Mouse (Mus musculus) midbrain, embryonic 11.5 days (tissue): ENCODE results near the gene Aox4. TPM values are rescaled to one million over a fixed set of nuclear protein-coding genes. Genes with fewer than 3 reads are reported as not detected.

ENCODE experiments used
- ATAC-seq: fragments of 200-750 bp; cut with Nextera tagmentation; 2 replicates; pipeline ENCODE4 v1.8.0; 2017; ENCODE audit warnings: moderate TSS enrichment, moderate library complexity; ENCODE audit not compliant: low FRiP score
- DNase-seq: peaks from one replicate; pipeline ENCODE4 v3.0.0; 2015; ENCODE audit warnings: low spot score; ENCODE audit errors: missing footprints
- H3K27ac ChIP-seq: fragments of 300-500 bp; sonication (generic); 2 replicates; pipeline ENCODE4 v1.5.1; 2014; ENCODE audit warnings: low read depth, low read length
- H3K27me3 ChIP-seq: fragments of 300-500 bp; sonication (generic); 2 replicates; pipeline ENCODE4 v1.6.1; 2014; ENCODE audit warnings: mild to moderate bottlenecking, low read length, moderate library complexity, mixed read lengths; ENCODE audit not compliant: control insufficient read depth, insufficient read depth
- H3K36me3 ChIP-seq: fragments of 300-500 bp; sonication (generic); 2 replicates; pipeline ENCODE4 v1.6.1; 2014; ENCODE audit warnings: mild to moderate bottlenecking, low read length, moderate library complexity, mixed read lengths; ENCODE audit not compliant: control insufficient read depth, insufficient read depth
- H3K4me1 ChIP-seq: fragments of 300-500 bp; sonication (generic); 2 replicates; pipeline ENCODE4 v1.6.1; 2014; ENCODE audit warnings: low read length; ENCODE audit not compliant: control insufficient read depth, insufficient read depth
- H3K4me2 ChIP-seq: fragments of 300-500 bp; sonication (generic); 2 replicates; pipeline ENCODE4 v1.6.1; 2014; ENCODE audit warnings: mild to moderate bottlenecking, moderate library complexity
- H3K4me3 ChIP-seq: fragments of 300-500 bp; sonication (generic); 2 replicates; pipeline ENCODE4 v1.5.1; 2014; ENCODE audit warnings: low read depth, low read length
- H3K9ac ChIP-seq: fragments of 300-500 bp; sonication (generic); 2 replicates; pipeline ENCODE4 v1.6.1; 2014; ENCODE audit warnings: low read length
- H3K9me3 ChIP-seq: fragments of 300-500 bp; sonication (generic); 2 replicates; pipeline ENCODE4 v1.6.1; 2016; ENCODE audit warnings: low read length; ENCODE audit not compliant: control insufficient read depth
- WGBS: fragments of 180-500 bp; shearing (Covaris S2); extraction: QIAGEN DNeasy Blood & Tissue Kit; methylation state at CpG from one replicate; pipeline ENCODE4 v1.1.7; 2014; 5-methylcytosine and 5-hydroxymethylcytosine counted together
- polyA plus RNA-seq: library from polyadenylated mRNA; unstranded; fragments of >200 nt; fragmentation: Nextera tagmentation; extraction: Ambion mirVana; gene quantifications from 2 replicates; pipeline ENCODE4 v1.2.1, GENCODE M21; 2014

Aox4 gene
- polyA plus RNA-seq, 1 experiment from 2014 or later, result not detected

DNA sequence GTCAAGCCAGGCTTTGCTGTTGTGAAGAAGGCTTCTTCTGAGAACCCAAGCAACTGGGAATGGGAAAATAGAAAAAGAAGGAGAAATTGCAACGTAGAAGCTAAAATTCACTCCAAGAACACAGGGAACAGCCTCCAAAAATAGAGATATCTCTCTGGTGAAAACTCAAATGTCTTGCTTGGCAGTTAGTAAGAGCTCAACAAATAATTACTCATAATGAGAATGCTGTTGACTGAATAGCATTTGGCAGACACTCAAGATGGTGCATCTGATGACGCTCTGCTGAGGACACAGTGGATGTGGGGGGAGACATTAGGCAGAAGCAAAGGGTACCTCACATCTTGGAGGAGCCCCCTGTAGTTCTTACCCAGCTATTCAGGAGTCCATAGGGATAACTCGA is 77.9 kb downstream of the Aox4 start:
- Histone ChIP-seq H3K27ac (no peak overlapping the region), H3K9me3 (no peaks in the 10 kb centered on the region), H3K4me1 (no peaks in the 10 kb centered on the region), H3K4me3 (no peak overlapping the region), H3K4me2 (no peak overlapping the region), H3K9ac (no peak overlapping the region), H3K36me3 (no peaks in the 10 kb centered on the region), H3K27me3 (no peaks in the 10 kb centered on the region)
- 85% methylated on average over 3 of the region's 3 CpGs for WGBS
- DNase-seq (no peak), ATAC-seq (no peak)

DNA sequence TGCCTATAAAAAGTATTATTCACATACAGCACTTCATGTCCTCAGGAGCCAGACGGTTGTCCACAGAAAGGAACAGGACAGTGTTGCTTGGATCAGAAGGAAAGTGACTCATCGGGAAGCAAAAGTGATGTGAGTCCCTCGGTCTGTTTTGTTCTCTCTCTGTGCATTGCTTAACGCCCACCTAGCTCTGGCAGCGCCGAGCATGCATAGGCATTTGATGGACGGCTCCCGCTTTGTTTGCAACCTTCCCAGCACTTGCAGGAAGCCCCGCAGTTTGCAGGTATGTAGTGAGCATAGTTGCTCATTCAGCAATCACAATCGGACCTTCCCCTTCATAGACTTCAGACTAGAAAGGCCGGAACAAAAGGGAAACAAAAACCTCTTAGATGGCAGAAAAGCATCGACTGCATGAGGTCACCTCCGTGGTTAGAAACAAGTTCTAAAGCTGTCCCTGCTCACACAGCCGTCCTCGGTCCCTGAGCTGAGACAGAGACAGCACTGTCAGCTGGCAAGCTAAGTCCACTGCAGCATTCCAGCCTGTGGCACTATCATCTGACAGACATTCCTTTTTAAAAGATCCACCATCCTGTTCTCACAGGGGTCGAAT is 79.8 kb downstream of the Aox4 start:
- Histone ChIP-seq H3K9me3 (no peaks in the 10 kb centered on the region), H3K27ac (no peak overlapping the region), H3K9ac (no peak overlapping the region), H3K4me3 (no peak overlapping the region), H3K36me3 (no peaks in the 10 kb centered on the region), H3K4me2 (no peak overlapping the region), H3K4me1 (no peaks in the 10 kb centered on the region), H3K27me3 (no peaks in the 10 kb centered on the region)
- no peak for DNase-seq
- no peak for ATAC-seq
- 48% methylated on average over 16 of the region's 16 CpGs for WGBS

DNA sequence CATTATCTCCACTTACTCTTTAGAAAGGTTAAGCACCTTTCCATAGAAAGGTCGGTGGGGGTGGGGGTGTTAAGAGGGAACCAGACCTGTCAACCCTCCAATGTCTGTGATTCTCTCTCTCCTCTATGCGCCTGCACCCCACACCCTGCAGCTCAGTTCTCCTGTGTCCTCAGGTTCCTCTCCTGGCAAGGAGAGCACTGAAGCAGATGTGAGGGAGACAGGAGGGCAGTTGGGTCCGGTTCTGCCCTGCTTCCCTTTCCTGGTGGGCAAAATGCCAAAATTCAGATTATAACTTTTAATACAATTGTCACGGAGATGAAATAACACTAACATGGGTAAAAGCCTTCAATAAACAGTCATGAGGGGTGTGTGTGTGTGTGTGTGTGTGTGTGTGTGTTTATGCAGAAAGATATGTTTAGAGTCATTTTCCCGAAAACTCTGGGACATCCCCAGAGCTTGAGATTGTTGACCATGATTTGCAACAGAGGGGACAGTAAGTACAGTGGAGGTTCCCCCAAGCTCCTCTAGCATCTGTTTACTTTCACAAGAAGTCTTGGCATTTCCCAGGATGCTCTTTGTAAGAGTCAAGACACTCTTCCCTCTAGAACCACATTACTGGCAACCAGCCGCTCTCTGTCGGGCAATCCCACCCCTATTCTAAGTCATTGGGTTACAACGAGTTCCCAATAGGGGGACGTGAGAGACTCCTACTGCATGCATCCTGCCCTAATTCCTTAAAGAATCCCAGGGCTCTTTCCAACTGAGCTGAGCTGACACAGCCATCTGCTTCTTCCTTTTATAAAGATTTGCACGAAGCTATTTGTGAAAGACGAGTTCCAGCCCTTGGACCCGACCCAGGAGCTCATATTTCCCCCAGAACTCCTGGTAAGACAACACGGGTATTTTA is 81.5 kb downstream of the Aox4 start:
- Histone ChIP-seq H3K4me3 (no peak overlapping the region), H3K4me1 (no peaks in the 10 kb centered on the region), H3K9ac (no peak overlapping the region), H3K4me2 (no peak overlapping the region), H3K27me3 (no peaks in the 10 kb centered on the region), H3K27ac (no peak overlapping the region), H3K9me3 (no peaks in the 10 kb centered on the region), H3K36me3 (no peaks in the 10 kb centered on the region)
- ATAC-seq (no peak), DNase-seq (no peak)
- 68% methylated on average over 13 of the region's 13 CpGs for WGBS

DNA sequence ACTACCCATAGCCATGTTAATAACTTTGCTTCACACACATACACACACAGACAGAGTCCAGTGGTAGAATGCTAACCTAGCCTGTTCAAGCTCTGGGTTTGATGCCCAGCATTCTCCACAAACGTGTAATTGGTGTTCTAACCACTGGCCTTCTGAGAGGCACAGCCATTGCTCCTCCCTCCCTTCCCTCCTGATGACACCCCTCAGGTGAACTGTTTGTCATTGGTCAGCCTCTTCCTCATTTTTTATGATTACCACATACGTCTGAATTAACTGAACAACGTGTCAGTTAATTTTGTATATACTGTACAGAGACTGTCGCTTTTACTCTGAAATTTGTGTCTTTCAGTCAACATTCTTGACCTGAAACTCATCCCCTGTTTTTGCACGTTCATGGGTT is 84.5 kb downstream of the Aox4 start:
- no peaks in the 10 kb centered on the region for H3K9me3 ChIP-seq
- H3K27ac ChIP-seq, result no peak overlapping the region
- no peak overlapping the region for H3K9ac ChIP-seq
- no peaks in the 10 kb centered on the region for H3K36me3 ChIP-seq
- 79% methylated on average over 5 of the region's 5 CpGs for WGBS
- H3K4me3 ChIP-seq, result no peak overlapping the region
- ATAC-seq (no peak), DNase-seq (no peak)
- no peaks in the 10 kb centered on the region for H3K4me1 ChIP-seq
- no peaks in the 10 kb centered on the region for H3K27me3 ChIP-seq
- H3K4me2 ChIP-seq, result no peak overlapping the region

DNA sequence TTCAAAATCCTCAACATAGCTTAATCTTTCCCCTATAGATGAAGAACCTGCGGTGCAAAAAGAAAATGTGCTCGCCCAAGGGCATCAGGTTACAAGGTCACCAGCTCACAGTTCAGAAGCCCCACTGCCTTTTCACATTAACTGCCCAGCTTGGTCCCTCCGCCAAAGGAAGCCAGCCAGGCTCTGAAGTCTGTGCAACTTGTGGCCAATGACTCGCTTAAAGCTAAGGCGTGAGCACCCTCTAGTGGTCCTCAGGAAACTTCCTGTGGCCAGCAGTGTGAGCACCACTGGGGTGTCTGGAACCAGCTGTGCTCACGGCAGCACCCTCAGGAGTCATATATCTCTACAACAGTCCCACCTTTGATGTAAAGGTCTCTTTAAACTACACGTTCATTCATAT is 86.1 kb downstream of the Aox4 start:
- Histone ChIP-seq H3K9ac (no peak overlapping the region), H3K36me3 (no peaks in the 10 kb centered on the region), H3K9me3 (no peaks in the 10 kb centered on the region), H3K27ac (no peak overlapping the region), H3K4me3 (no peak overlapping the region), H3K4me2 (no peak overlapping the region), H3K4me1 (no peaks in the 10 kb centered on the region), H3K27me3 (no peaks in the 10 kb centered on the region)
- 4% methylated on average over 7 of the region's 7 CpGs for WGBS
- peak; percentile 89 for DNase-seq
- ATAC-seq, result peak; percentile 79

DNA sequence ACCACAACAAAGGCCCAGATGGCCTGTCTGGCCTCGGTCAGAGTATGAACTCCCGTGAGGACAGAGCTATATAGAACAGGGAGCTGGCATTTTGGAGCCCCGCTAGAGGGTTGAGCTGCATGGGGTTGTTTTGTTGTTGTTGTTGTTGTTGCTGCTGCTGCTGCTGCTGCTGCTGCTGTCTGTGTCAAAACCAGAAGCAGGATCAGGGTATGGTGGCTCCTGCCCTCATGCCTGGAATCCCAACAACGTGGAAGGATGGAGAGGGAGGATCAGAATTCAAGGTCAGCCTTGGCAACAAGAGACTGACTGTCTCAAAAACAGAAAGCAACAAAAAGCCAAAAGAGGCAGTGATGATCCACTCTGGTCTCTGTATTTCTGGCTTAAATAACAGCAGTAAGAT is 86.6 kb downstream of the Aox4 start:
- H3K4me2 ChIP-seq, result no peak overlapping the region
- H3K27me3 ChIP-seq, result no peaks in the 10 kb centered on the region
- no peaks in the 10 kb centered on the region for H3K4me1 ChIP-seq
- no peaks in the 10 kb centered on the region for H3K9me3 ChIP-seq
- ATAC-seq, result 0 out of 2 replicates have a peak, but pooled peaks have one; percentile 19
- no peaks in the 10 kb centered on the region for H3K36me3 ChIP-seq
- no peak overlapping the region for H3K9ac ChIP-seq
- no peak overlapping the region for H3K4me3 ChIP-seq
- no peak for DNase-seq
- WGBS, result 58% methylated on average over 4 of the region's 4 CpGs
- H3K27ac ChIP-seq, result no peak overlapping the region

DNA sequence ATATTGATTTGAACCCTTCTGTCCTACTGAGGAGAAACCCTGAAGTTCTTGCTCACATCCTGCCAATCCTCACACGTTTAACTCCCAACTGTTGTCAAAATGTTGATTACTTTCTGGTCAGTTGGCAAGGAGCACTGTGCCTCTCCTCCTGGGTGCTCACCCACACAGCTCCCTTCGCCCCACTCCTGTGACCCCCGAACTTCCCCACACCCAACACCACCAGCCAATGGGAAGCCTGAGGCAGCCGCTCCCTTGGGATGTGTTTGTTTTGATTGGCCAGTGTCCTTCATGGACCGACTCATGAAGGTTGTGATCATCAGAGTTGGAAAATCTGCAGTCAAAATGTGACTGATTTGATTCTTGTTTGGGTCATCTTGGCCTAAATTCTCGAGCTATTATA is 88.2 kb downstream of the Aox4 start:
- Histone ChIP-seq H3K27ac (no peak overlapping the region), H3K9ac (no peak overlapping the region), H3K9me3 (no peaks in the 10 kb centered on the region), H3K4me1 (no peaks in the 10 kb centered on the region), H3K27me3 (no peaks in the 10 kb centered on the region), H3K36me3 (no peaks in the 10 kb centered on the region), H3K4me3 (no peak overlapping the region), H3K4me2 (no peak overlapping the region)
- ATAC-seq (no peak), DNase-seq (no peak)
- WGBS, result 74% methylated on average over 6 of the region's 6 CpGs

DNA sequence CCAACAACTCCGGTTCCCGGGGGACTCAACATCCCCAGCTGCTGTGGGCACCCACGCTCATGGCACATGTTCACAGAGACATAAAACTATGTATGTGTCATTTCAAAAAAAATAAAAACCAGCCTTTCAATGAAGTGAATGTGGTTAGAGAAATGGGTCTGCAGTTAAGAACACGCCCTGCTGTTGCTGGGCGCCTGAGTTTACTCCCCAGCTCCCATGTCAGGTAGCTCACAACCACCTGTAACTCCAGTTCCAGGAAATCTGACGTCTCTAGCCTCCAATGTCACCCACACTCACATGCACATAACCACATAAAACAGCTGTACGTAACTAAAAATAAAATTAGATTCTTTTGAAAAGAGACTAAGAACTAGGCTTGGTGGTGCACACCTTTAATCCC is 90.9 kb downstream of the Aox4 start:
- Histone ChIP-seq H3K27me3 (no peaks in the 10 kb centered on the region), H3K27ac (no peak overlapping the region), H3K4me1 (no peaks in the 10 kb centered on the region), H3K4me3 (no peak overlapping the region), H3K4me2 (no peak overlapping the region), H3K36me3 (no peaks in the 10 kb centered on the region), H3K9ac (no peak overlapping the region), H3K9me3 (no peaks in the 10 kb centered on the region)
- no peak for ATAC-seq
- WGBS, result 90% methylated on average over 7 of the region's 7 CpGs
- DNase-seq, result no peak

DNA sequence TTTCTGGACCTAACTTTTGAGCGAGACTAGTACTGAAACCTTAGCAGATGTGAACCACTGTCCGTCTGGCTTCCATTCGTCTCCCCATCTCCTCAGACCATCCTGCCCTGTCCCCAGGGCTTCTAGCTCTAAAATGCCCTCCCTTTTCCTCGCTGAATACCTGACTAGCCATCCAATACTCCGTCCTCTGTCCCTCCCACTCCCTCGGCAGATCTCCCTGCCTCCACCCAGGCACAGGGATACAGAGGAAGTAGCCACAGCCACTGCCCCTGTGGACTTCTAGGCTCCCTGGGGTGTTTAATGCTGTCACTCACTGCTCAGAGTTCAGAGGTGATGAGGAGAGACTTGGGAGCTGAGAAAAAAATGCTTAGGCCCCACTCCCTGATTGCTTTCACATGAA is 91.8 kb downstream of the Aox4 start:
- Histone ChIP-seq H3K9me3 (no peaks in the 10 kb centered on the region), H3K4me1 (no peaks in the 10 kb centered on the region), H3K36me3 (no peaks in the 10 kb centered on the region), H3K4me3 (no peak overlapping the region), H3K27ac (no peak overlapping the region), H3K4me2 (no peak overlapping the region), H3K27me3 (no peaks in the 10 kb centered on the region), H3K9ac (no peak overlapping the region)
- ATAC-seq, result no peak
- no peak for DNase-seq
- 70% methylated on average over 6 of the region's 6 CpGs for WGBS
